Mouse (Mus musculus): ENCODE measurements around the gene Cntnap5c. TPM values are rescaled to one million over a fixed set of nuclear protein-coding genes. Genes with fewer than 3 reads are reported as not detected.

Cntnap5c gene
- polyA plus RNA-seq, 1 experiment: 1.2 TPM

DNA sequence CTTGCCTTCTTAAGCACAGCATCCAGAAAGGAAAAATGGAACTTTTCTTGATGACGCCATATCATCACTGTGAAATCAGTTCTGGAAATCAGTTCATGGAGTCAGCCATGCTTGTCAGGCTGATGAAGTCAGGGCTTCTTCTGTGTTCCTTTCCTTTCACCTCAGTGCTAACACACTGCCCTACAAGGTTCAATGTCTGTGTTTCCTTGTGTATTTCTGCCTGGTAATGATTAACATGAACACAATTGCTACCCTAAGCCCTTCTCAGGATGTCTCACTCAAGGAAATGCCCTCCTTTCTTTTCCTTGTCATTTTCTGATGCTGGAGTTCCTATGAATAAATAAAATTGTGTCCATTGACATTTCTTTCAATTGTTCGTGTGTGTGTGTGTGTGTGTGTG lies 431.8 kb downstream of the Cntnap5c start:
- no peak overlapping the region for H3K27ac ChIP-seq (ENCODE audit: insufficient read depth, low read length)
- H3K4me1 ChIP-seq (ENCODE audit: control insufficient read depth, insufficient read depth, low read length): no peaks in the 10 kb centered on the region
- H3K4me3 ChIP-seq (ENCODE audit: insufficient read depth, low read length): no peak overlapping the region
- TF ChIP-seq POLR2A (IDR thresholded peaks at IDR 0.05; ENCODE audit: extremely low read depth, insufficient read depth, low read length) (no peak), CTCF (IDR thresholded peaks at IDR 0.05; ENCODE audit: extremely low read depth, insufficient read depth, low read length) (no peak)

DNA sequence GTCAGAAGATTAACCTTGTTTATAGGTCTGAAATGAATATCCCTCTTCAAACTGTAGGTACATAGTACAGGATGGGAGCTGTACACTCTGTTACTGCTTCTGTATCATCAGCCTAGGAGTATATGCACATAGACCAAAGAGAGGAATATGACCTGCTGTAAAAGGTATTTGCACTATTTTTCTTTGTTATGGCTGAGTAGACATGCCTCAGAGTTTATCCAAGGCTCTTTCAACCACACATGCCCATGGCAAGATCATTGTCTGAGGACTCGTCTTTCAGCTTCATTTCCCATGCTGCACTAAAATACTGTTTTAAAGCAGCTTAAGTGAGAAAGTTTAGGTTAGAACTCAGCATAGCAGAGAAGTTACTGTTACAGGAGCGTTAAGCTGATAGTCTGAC lies 498.7 kb downstream of the Cntnap5c start:
- no peaks in the 10 kb centered on the region for H3K4me1 ChIP-seq (ENCODE audit: control insufficient read depth, insufficient read depth, low read length)
- no peak for TF ChIP-seq POLR2A (IDR thresholded peaks at IDR 0.05; ENCODE audit: extremely low read depth, insufficient read depth, low read length)
- TF ChIP-seq CTCF (IDR thresholded peaks at IDR 0.05; ENCODE audit: extremely low read depth, insufficient read depth, low read length): no peak
- H3K27ac ChIP-seq (ENCODE audit: insufficient read depth, low read length): no peak overlapping the region
- H3K4me3 ChIP-seq (ENCODE audit: insufficient read depth, low read length): no peak overlapping the region

DNA sequence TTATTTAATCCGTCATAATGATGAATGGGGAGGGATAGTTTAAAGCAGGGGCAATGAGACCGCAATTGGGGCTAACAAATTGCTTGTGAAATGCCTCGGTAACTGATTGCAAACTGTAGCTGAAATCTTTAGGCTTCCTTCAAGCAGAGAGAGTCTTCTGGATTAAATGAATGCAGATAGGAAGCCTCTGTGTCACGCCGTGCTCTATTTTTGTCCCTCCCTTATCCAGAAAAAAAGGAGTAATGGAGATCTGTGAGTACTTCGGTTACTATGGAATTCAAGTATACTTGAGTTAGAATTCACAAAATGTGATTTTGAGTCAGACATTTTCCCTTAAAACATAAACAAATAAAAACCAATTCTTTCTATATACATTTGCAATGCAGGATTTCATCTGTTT lies 581.9 kb downstream of the Cntnap5c start:
- H3K27ac ChIP-seq (ENCODE audit: insufficient read depth, low read length): no peak overlapping the region
- no peaks in the 10 kb centered on the region; the same call in 1 of the 2 replicates for H3K4me1 ChIP-seq (ENCODE audit: control insufficient read depth, insufficient read depth, low read length)
- TF ChIP-seq POLR2A (IDR thresholded peaks at IDR 0.05; ENCODE audit: extremely low read depth, insufficient read depth, low read length): no peak
- no peak for TF ChIP-seq CTCF (IDR thresholded peaks at IDR 0.05; ENCODE audit: extremely low read depth, insufficient read depth, low read length)

DNA sequence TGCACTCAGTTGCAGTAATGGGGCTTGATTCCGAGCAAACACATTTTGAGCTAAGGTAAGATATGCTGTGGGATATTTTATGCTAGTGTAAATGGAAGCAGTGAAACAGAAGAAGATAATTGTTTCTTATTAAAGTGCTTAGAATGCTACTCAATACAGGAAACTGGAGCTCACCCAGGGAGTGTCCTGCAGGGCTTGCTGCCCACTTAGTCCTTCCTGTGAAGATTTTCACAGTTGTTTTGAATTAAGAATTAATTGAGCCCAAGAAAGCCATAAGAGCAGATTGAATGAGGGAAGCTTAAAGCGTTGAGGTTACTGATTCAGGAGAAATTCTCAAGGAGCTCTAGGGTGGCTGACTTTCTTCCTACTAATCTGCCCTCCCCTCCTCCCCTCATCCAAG lies 586.9 kb downstream of the Cntnap5c start:
- Histone ChIP-seq H3K27ac (ENCODE audit: insufficient read depth, low read length) (no peak overlapping the region), H3K4me3 (ENCODE audit: insufficient read depth, low read length) (no peak overlapping the region)
- TF ChIP-seq CTCF (IDR thresholded peaks at IDR 0.05; ENCODE audit: extremely low read depth, insufficient read depth, low read length) (no peak), POLR2A (IDR thresholded peaks at IDR 0.05; ENCODE audit: extremely low read depth, insufficient read depth, low read length) (no peak)

More for the DNA sequence above, 581.9 kb downstream of the Cntnap5c start:
- no peak overlapping the region for H3K4me3 ChIP-seq (ENCODE audit: insufficient read depth, low read length)

DNA sequence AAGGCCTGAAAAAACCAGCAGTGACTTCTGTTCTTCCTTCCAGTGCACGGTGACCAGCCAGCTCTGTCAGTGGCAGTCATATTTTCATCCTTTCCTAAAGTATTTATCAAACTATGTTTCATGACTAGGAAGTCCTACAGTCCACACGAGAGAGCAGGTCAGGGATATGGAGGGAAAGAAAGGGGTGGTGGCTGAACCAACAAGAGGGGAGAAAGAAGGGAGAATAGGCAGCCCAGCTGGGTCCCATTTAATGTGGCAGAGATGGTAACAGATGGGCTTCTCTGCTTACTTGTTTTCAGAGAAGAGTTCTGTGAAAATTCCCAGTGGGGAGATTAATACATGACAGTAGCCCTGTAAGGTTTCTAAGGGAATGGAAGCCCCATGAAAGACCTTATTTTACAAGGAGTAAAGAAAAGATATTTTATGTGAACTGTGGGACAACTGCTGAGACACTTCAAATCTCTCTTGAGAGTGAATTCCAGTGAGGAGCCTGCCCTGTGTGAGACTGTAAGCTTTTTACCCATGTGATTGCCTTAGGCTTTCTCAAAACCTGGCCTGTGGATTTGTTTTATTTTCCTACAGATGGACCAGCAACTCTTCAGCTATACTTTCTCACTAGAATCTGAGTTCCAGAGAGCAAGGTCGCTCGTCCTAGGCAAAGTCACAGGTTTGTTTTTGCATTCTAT lies 594.4 kb downstream of the Cntnap5c start:
- TF ChIP-seq POLR2A (IDR thresholded peaks at IDR 0.05; ENCODE audit: extremely low read depth, insufficient read depth, low read length) (no peak), CTCF (IDR thresholded peaks at IDR 0.05; ENCODE audit: extremely low read depth, insufficient read depth, low read length) (no peak)
- Histone ChIP-seq H3K4me3 (ENCODE audit: insufficient read depth, low read length) (no peak overlapping the region), H3K4me1 (ENCODE audit: control insufficient read depth, insufficient read depth, low read length) (no peaks in the 10 kb centered on the region), H3K27ac (ENCODE audit: insufficient read depth, low read length) (no peak overlapping the region)

More for the DNA sequence above, 586.9 kb downstream of the Cntnap5c start:
- H3K4me1 ChIP-seq (ENCODE audit: control insufficient read depth, insufficient read depth, low read length): no peaks in the 10 kb centered on the region; the same call in 1 of the 2 replicates

DNA sequence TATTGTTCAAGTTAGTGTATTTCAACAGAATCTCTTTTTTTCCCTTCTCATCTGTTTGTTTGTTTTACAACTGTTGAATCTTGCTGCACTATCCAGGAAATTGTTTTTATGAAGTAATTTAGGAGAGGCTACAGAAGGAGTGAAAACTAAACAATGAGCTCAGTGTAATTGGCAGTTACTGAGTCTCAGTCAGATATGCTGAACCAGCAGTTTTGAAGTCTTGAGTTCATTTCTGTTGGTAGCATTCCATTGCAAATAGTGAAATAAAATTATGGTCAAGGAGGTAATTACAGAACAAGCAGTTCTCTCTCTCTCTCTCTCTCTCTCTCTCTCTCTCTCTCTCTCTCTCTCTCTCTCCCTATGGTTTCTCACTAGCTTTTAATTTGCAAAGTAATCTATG lies 600.7 kb downstream of the Cntnap5c start:
- Histone ChIP-seq H3K27ac (ENCODE audit: insufficient read depth, low read length) (no peak overlapping the region), H3K4me3 (ENCODE audit: insufficient read depth, low read length) (no peak overlapping the region), H3K4me1 (ENCODE audit: control insufficient read depth, insufficient read depth, low read length) (no peaks in the 10 kb centered on the region)
- TF ChIP-seq CTCF (IDR thresholded peaks at IDR 0.05; ENCODE audit: extremely low read depth, insufficient read depth, low read length) (no peak), POLR2A (IDR thresholded peaks at IDR 0.05; ENCODE audit: extremely low read depth, insufficient read depth, low read length) (no peak)

DNA sequence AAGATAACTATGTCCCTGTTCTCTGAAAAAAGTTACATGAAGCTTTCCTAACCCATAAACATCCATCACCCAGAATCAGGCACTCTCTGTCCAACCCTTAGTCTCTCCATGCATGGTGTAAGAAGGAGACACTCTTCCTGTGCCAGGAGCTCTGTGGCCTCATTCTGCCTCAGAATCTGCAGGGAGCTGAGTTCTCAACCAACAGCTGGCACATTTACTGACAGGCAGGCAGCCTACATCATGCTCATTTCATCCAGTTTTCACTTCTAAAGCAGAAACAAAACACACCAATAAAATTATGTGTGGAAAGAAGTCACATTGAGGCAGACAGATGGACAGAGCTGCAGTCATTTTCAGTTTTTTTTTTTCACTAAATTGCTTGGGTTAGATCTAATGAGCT lies 638.4 kb downstream of the Cntnap5c start:
- Histone ChIP-seq H3K4me1 (ENCODE audit: control insufficient read depth, insufficient read depth, low read length) (no peaks in the 10 kb centered on the region), H3K4me3 (ENCODE audit: insufficient read depth, low read length) (no peak overlapping the region), H3K27ac (ENCODE audit: insufficient read depth, low read length) (no peak overlapping the region)
- TF ChIP-seq POLR2A (IDR thresholded peaks at IDR 0.05; ENCODE audit: extremely low read depth, insufficient read depth, low read length) (no peak), CTCF (IDR thresholded peaks at IDR 0.05; ENCODE audit: extremely low read depth, insufficient read depth, low read length) (no peak)

DNA sequence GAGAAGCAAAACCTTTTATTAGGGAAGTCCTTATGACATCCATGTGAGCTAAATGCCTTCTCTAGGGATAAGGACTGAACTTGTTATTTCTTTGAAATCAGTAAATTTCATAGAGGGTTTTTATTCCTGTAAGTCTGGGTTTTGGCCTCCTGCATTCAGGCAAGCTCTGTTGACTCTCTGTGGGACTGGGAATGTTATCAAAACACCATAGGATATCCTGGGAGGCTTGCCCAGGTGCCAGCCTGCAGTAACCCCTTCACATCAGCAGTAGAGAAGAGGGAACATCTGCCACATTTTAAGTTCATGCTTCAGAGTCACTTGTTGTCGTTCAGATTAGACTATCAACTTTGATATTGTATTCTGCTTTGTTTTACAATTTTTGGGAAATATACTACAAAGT lies 639.4 kb downstream of the Cntnap5c start:
- Histone ChIP-seq H3K4me3 (ENCODE audit: insufficient read depth, low read length) (no peak overlapping the region), H3K27ac (ENCODE audit: insufficient read depth, low read length) (no peak overlapping the region), H3K4me1 (ENCODE audit: control insufficient read depth, insufficient read depth, low read length) (no peaks in the 10 kb centered on the region)
- TF ChIP-seq POLR2A (IDR thresholded peaks at IDR 0.05; ENCODE audit: extremely low read depth, insufficient read depth, low read length) (no peak), CTCF (IDR thresholded peaks at IDR 0.05; ENCODE audit: extremely low read depth, insufficient read depth, low read length) (no peak)

DNA sequence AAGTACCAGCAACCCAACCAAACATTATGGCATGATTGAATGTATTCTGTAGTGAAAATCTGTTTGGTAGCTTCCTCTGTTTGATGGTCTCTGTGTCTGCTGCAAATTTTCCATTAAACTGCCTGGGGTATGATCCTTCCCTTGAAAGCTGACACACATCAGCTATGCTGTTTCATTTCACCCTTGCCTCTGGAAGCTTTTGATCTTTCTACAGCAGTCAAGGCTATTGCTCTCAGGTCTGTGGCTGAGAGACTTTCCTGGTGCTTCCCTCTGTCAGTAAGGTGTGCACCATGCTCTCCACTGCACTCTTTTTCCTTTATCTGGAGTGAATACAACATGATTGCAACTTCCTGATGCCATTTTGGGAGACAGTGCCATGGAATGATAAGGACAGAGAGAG lies 668.1 kb downstream of the Cntnap5c start:
- Histone ChIP-seq H3K4me1 (ENCODE audit: control insufficient read depth, insufficient read depth, low read length) (no peaks in the 10 kb centered on the region), H3K4me3 (ENCODE audit: insufficient read depth, low read length) (no peak overlapping the region), H3K27ac (ENCODE audit: insufficient read depth, low read length) (no peak overlapping the region)
- TF ChIP-seq CTCF (IDR thresholded peaks at IDR 0.05; ENCODE audit: extremely low read depth, insufficient read depth, low read length): no peak
- no peak for TF ChIP-seq POLR2A (IDR thresholded peaks at IDR 0.05; ENCODE audit: extremely low read depth, insufficient read depth, low read length)

Other genes starting within 250 kb of the Cntnap5c start
- not detected in 2 replicates for gene Vmn2r120, start 224.1 kb upstream of the Cntnap5c start, polyA plus RNA-seq (2012; rRNA removed)
- gene Gm21834, start 27.4 kb upstream of the Cntnap5c start, polyA plus RNA-seq (2012; rRNA removed): not detected in 2 replicates

All from cortical plate, adult 2 months (tissue).